Mouse (Mus musculus) liver, embryonic 14.5 days (tissue): ENCODE data around the gene Esp1.
"Not testable (repeated sequence)": the region's sequence is repeated elsewhere in the genome, so short reads cannot be mapped to it uniquely, and the experiment has no call there.

Source experiments
- CTCF ChIP-seq: IDR thresholded peaks from 2 replicates; pipeline ENCODE4 v1.5.1; 2016; ENCODE audit warnings: antibody characterized with exemption, low read depth, control low read depth
- EP300 ChIP-seq: IDR thresholded peaks from 2 replicates; pipeline ENCODE4 v1.6.1; 2016; ENCODE audit warnings: antibody characterized with exemption, low read depth

GRCm38 (mm10) chr17:40717055-40717454 is 9.9 kb upstream of the Esp1 start:
- not testable (repeated sequence) for TF ChIP-seq EP300, CTCF
